Mouse (Mus musculus) E14TG2a.4 (cell line): Measurements from ENCODE around the gene Gm42878.

ENCODE experiments used
- CTCF ChIP-seq: conservative IDR thresholded peaks from 2 replicates; pipeline ENCODE4 v1.5.1; 2014; ENCODE audit warnings: low read length
- POU5F1 ChIP-seq: IDR thresholded peaks from 2 replicates; pipeline ENCODE4 v1.6.1; 2014; ENCODE audit warnings: low read length, borderline replicate concordance

DNA sequence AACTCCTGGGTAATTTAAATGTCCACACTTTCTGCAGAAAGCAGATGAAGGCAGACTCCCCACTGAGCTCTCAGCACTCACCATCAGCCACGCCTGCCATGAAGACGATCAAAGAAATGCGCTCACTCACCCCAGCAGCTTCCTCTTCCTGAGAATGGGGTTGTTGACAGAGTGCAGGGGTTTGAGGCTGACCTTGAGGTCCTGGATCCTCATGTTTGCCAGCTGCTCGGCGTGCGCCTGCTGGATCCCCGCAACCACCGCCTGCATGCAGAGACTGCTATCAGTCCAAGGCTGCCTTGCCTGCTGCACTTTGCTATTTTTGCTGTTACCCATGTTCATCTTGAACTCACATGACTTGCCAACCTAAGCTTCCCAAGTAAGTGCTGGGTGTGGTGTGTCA is 18.3 kb downstream of the Gm42878 start:
- TF ChIP-seq CTCF (no peak), POU5F1 (no peak)
